Mouse (Mus musculus): ENCODE data around the gene Helz.
A peak's percentile ranks its signal among the peaks of the same experiment; 100 is the strongest.

The Helz gene

DNA sequence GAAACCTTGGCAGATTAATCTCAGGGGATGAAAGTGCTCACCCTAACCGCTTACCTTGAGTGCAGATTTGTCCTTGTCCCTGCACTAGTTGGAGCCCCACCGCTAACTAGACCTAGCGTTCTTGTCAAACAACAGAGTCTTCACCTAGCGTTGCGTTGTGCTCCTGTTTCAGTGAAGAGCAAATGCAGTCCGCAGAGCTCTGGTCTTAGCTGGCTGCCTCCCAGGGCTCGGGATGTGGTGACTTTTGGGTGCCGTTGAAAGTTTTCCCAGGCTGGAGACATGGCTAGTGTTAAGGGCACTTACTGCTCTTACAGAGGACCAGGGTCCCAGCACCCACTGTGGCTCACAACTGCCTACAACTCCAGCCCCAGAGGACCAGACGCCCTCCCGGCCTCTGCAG is 127.5 kb downstream of the Helz start:
- no peak for DNase-seq

DNA sequence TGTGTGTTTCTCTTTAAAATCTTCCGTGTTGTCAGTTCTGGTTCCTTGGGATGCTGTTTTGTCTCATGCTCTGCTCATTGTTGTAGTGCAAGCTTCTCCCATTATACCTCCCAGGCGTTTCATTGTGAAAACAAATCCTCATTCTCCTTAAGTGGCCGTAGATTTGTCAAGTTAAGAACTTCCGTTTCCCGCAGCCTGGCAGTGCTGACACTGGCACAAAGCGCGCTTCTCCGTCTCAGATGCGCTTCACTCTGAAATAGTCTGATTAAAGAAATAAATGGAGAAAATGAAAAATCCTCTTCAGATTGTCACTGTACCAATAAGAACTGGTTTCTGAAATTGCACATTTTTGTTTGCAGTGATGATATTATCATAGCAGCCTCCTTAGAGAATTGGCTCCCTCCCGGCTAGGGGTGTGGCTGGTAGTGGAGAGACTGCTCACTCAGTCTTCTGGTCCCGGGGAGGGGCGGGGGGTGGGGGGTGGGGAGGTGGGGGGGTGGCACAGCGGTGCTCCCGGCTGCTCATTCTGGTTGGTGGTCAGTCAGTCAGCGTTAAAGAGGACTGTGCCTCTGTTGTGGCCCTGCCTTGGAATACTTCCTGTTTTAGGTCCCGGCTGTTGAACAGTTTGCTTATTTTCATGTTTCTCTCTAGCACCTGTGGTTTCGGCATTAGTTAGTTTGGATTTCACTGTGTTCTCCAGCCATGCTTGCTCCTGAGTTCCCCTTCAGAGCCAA is 128.6 kb downstream of the Helz start:
- no peak for DNase-seq

DNA sequence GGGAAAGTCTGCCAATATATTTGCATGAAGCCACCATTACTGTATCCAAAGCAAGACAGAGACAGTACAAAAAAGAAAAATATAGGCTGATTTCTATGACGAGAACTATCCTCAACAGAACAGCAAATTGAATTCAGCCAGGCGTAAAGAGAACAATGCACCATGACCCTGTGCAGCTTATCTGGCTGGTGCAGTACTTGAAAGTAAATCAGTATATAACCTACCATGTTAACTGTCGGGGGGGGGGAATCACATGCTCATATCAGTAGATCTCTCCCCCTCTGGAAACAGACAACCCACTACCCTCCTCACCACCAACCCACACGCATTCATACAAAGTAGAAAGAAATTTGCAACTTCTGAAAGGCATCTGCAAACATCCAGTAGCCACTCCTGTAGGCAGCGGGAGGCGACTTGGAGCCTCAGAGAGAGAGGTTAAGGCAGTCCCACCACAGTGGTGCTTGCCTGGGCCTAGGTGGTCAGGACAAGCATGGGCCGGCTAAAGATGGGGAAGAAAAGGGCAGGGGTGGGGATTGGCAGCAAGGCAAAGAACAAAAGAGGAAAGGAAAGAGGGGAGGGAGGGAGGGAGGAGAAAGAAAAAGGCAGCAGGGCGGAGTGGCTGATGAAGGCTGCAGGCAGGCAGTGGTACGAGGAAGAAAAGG is 135.1 kb downstream of the Helz start:
- DNase-seq = no peak

DNA sequence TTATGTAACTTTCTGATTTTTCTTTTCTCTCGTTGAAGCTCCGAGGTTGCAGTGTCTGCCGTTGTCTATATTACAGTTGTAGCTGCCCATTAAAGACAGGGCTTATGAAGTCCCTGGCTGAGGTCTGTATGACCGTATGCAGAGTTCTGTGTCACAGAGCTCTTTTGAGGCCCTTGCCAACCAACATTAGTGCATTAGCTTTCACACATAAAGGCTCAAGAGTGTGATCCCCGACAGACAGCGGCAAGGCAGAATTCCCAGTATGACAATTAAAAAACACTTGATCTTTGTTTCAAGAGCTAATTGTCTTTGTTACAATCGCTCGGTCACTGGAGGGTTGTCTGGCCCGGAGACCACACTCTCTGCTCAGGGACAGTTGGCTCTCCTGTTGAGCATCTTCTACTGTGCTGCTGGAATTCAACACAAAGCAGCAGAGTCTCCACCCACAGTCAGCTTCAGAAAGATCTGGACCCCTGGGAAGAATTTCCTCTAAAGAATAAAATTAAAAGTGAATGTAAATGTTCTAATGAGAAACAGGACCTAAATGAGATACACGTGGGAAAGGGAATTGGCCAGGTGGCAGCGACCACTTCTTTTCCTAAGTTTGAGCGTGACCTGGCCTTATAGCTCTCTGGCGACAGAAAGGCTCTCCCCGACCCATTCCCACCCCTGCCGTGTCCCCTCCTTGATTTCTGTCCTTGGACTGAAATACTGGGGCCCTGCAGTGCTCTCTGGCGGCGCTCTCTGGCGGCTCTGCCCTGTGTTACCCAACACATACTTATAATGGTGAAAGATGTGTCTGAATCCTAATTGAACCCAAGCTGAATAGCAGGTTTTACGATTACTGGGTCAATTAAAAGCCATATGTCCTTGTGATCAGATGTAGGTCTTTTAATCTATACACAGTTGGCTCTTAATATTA is 136.1 kb downstream of the Helz start:
- DNase-seq = peak in 1 of 2 experiments; percentile 40

DNA sequence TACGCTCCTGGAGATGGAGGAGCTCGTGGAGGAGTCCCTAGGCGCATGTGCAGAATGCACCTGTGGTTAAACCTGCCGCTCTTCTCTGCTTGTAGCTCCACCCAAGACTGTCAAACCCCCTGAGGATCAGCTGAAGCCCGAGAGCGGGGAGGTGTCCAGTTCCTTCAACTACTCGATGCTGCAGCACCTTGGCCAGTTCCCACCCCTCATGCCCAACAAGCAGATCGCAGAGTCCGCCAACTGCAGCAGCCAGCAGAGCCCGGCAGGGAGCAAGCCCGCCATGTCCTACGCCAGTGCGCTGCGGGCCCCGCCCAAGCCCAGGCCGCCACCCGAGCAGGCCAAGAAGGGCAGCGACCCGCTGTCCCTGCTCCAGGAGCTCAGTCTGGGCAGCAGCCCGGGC is 138.6 kb downstream of the Helz start:
- DNase-seq = no peak

DNA sequence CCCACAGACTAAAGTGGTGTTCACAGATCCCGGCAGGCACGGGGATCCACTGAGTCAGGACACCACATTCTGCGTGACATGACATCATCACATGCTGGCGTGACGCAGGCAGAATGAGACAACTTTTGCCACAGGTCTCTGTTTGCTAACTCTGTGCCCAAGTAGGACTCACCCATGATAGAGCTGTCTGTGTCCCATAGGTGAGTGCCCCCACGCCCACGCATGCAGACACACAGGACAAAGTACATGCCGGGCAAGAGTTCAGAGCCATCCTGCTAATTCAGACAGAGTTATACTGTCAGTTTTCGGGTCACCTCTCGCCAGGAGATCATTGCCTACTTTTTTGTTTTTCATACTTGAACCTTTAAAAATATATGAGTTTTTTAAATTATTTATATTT is 140.8 kb downstream of the Helz start:
- no peak for DNase-seq

DNA sequence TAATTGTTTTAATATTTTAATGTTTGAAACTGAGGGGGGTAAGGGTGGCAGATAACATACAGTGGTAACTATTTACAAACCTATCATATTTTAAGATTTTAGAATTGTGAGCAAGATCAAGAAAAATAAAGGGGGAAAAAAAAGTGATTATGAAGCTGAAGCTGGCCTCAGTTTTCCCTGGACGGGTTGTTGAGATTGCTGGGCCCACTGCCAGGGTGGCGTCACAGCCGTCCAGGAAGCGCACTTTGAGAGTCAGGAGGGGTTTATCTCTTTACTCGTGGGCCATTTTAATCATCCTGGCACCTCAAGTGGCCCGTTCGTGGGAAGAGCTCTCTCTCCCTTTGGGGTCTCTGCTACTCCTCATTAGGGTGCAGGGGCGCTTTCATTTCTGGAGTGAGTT is 143.8 kb downstream of the Helz start:
- DNase-seq = peak in 1 of 2 experiments; percentile 31

DNA sequence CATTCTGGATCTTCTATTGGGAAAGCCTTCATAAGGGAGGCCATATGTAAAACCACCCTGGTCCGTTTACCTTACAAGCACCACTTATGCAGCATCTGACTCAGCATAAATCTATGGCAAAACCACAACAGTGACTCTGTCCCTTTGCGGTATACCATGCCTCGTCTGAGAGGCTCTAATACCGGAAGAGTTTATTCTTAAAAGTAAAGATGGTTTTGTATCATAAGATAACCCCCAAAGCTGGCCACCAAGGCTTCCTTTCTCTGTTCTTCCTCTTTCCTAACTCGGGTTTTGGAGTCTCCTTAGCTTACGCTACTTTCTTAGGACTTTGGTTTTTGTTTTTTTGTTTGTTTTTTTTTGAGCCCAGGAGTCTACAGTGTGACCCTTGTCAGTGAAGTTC is 145.6 kb downstream of the Helz start:
- DNase-seq = no peak

DNA sequence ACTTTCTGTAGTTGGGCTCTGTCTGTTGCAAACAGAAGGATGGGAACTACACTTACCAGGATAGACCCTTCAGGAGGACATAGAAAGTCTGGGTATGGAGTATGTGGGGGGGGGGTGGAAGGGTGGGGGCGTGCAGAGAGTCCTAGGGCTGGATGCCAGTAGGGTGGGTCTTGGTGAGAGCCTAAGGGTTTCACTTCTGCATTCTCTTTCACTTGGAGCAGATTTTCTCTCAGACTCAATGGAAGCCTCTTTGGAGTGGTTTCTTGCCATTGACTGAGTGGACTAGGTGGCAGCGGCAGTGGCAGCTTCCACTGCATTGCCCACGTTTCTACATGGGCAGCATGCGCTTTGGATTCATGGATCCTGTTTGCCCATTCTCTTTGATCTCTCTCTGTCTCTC is 152.2 kb downstream of the Helz start:
- DNase-seq = no peak

DNA sequence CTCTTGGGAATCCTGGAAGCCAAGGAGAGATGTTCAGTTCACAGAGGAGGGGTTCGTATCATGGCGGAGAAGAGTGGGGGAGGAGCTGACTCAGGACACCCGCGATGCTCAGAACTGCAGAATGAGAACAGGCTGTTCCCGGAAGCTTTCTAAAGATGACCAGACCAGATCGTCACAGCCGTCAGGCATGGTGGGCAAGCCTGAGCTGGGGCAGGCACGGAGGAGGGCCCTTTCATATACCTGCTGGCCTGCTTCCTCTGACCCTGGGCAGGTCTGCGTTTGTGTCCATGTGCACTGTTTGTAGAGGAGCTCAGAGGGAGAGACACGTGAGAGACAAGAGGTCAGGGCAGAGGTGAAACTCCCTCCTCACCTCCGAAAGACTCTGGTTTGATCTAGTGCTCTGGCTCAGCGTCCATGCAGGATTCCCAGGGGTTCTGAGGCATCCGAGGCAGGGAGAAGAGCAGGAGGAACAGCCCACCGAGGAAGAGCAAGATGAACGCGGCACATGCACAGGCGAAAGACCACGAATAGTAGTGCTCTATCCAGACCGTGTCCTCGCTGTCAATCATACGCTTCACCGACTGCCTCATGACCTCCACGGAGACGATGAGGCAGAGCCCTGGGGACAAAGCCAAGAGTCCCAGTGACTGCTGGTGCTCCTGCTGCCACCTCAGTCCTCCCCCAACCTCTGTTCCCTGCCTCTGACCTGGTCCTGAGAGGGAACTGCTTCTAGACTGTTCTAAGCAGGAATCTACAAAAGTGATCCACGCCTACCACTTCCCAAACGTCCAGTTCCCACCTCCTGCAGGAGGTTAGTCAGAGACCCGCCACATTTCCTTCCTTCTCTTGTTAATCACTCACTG is 155.8 kb downstream of the Helz start:
- DNase-seq = peak in 1 of 2 experiments; percentile 35

DNA sequence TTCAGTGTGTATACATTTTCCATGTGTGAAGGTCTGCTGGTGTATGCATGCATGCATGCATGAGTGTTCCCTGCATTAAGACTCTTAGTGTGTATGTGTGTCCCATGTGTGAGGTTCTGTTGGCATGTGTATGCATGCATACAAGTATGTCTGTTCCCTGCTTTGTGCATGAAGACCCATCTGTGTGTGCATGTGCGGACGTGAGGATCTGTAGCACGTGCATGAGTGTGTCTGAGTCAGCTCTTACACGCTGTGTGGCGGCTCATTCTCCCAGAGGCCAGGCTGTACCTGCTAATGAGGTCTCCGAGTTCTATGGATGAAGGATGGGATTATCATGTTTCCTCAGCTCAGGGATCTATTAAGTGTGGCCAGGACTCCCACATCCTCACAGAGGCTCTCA is 157.3 kb downstream of the Helz start:
- DNase-seq = no peak

DNA sequence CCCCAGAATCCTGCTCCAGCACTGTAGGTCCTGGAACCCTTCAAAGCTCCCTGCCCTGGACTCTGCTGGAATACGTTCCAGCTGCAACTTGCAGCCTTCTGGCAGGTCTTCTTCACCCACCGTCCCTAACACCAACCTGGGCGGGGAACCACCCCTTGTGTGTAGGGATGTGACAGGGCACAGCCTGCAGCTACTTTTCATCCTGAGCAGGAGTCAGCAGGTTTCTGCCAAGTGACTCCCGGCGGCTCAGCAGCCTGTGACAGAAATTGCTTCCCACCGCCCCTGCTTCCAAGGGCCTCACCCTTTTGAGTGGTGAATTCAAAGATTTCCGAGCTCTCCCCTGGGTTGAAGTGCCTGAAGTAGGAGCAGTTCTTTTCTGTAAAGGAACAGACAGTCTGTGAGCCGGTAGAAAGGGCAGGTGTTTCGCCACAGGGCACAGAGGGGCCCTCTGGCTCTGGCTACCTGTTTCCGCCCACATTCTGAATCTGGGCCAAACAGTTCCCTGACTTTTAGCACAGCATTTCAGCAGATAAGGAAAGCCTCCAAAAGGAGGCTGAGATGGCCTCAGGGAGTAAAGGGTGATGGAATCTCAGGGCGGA is 157.8 kb downstream of the Helz start:
- peak; percentile 70 to 76 for DNase-seq

DNA sequence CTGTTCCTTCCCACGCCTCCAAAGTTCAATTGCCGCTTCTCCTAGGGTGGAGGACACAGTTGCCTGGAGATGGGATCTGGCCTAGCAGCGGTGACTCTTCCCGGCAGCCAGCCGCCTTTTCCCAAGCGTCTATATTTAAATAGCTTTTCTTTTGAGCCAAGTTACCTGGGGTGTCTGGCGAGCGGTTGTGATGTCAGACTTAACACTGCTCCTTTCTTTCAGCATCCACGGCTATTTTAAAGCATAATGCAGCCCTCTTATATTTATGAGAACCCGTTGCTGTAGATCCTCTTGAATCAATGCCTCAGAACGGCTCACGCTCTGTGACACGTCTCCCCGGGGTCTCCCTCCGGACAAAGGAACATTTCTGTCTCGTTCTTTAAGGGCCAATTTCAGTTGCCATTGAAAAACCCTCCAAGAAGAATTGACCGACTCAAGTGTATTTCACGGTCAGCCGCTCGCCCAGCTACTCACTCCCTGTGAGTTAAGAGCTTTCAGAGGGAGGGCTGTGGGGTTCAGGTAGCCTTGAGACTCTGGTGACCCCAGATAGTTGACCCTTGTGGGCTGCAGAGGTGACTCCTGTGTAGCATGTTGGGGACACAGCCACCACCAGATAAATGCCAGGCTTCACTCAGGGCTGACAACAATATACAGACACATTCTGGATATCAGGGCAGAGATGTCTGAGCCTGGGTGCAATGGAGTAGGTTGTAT is 160.3 kb downstream of the Helz start:
- DNase-seq = peak; percentile 40 to 41

DNA sequence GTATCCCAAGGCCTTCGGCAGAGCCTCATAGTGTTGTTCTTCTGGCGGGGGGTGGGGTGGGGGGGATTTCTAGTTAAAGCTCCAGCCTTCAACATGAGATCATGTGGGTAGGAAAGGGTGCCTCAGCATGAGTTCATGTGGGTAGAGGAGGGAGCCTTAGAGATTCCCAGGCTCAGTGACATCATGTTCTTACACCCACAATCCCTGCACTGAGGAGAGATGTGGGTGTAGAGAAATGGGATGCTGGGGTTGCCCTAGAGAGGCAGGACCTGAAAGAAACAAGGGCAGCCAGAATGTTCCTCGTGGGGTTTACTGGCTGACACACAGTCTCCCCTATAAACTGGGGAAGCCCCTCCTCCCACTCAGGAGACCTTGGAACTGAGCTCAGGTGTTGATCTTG is 162.6 kb downstream of the Helz start:
- DNase-seq = no peak

DNA sequence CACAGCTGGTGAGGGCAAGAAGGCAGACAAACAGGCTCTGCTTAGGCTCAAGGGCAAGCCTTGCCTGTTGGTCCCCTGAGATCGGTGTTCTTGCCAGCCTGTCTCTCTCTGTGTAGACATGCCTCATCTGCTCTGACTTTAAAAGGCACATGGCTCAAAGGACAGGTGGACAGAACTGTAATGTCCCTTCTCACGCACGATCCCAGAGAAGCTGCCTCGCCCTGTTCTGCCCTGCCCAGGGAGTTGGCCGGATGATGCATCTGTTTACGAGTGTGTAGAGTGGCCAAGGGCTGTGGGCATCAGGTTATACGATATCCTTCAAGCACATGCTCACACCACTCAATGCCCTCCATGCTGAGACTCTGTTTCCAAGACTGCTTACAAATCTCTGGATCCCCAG is 166.6 kb downstream of the Helz start:
- no peak for DNase-seq

DNA sequence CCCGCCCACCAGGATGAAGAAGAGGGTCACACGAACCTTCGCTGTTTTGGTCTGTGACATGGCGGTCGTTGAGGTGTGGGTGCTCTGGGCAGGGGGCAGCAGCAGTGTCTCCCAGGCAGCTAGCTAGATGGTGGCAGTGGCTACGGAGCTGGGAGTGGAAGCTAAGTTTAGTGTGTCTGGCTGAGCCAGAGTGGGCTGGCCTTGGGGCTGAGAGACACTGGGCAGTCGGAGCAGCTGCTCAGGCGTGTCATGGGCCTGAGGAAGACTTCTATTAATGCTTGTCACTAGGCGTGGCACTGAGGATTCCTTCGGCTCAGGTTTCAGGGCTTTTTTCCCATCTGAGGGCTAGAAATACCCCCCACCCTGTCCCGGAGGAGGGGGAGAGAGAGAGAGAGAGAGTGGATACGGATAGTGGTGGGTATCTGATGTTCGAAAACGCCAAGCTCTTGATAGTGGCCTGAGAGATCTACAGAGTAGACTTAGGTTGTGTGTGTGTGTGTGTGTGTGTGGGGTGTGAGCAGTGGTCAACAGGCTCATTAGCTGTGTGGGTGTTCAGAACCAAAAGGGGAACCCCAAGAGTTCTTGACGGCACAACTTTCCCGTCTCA is 168.7 kb downstream of the Helz start, which contains the start of gene Cacng1:
Gene Cacng1 (minus strand): TSS at position 191 of the 607 bp plus-strand sequence.
- no peak for DNase-seq

DNA sequence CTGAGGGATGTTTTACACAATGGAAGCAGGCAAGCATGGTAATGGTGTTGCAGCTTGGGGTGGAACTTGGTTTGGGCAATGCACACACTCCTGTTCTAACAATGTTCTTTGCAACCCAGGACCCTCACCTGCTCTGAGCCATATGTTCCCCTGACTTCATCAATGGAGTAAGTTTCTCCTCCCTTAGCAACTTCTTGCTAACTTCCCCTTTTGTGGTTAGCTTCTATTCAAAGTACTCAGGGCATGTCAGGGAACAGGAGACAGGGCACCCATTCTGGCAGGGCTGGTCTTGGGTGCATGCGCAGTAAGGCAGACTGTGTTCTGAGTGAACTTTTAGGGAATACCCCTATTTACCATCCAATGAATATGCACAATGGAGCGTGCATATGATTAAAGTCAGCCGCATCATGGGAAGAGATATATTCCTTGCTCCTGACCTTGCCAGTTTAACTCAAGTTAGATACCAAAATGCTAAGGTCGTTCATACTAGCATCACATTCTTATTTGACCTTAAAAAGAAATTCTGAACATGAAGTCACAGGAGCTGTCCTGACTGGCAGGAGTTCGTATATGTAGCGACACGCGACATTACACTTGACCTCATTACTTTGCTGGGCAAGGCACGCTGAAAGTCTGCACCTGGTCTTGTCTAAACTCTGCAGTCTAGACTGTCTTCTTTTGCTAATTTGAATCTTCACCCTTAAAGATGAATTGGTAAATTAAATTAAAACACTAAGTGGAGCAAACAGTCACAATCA is 172.7 kb downstream of the Helz start:
- no peak for DNase-seq

DNA sequence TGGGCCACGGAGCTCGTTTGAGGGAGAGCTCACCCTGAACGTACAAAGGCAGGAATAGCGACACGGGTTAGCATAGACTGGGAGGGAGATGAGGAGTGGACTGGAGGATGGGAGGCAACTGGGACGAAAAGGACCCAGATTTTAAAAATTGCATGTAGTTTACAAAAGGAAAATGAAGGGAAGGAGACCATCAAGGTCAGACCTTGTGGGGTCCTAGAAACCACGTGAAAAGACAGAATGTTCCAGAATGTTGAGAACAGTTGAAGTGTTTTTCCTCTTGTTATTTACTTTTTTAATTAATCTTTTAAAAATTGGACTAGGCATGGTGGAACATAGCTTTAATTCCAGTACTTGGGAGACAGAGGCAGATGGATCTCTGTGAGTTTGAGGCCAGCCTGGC is 173.3 kb downstream of the Helz start:
- no peak for DNase-seq

DNA sequence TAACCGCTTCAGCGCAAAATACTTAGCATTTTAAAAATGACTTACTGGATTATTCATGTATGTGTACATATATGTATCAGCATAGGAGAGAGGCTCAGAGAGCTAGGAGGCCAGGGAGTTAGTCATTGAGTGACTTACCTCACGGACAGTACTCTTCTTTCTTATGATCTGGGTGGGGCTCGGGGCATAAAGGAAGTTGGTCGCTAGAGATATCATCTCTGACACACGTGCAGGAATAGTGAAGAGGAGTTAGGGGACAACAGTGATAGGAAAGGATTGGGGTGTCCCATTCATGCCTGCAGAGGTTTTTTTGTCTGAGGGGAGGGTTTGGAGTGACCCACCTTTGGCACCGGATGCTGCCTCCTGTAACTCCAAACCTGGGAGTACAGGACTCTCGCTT is 176.9 kb downstream of the Helz start:
- DNase-seq = no peak
